Mouse (Mus musculus): ENCODE results near the gene Gm20388. TPM values are rescaled to one million over a fixed set of nuclear protein-coding genes. Genes with fewer than 3 reads are reported as not detected.

Gm20388 gene
- polyA plus RNA-seq, 1 experiment from 2014 or later = not detected

- Histone ChIP-seq H3K4me1 (replicated peaks) (no peaks in the 10 kb centered on the region), H3K36me3 (no peaks in the 10 kb centered on the region), H3K4me2 (no peak overlapping the region), H3K27ac (no peak overlapping the region), H3K27me3 (no peaks in the 10 kb centered on the region), H3K4me3 (no peak overlapping the region), H3K9ac (no peak overlapping the region), H3K9me3 (replicated peaks) (no peaks in the 10 kb centered on the region)
- 58% methylated on average over 12 of the region's 12 CpGs for WGBS
- ATAC-seq (replicated peaks; ENCODE audit: insufficient number of reproducible peaks, insufficient read depth, low FRiP score, low read depth) = no peak
Observed at GRCm38 (mm10) chr8:122593240-122593639, 2682.6 kb downstream of the Gm20388 start.

- Histone ChIP-seq H3K36me3 (no peaks in the 10 kb centered on the region), H3K9ac (no peak overlapping the region), H3K27me3 (no peaks in the 10 kb centered on the region), H3K4me2 (no peak overlapping the region), H3K4me1 (replicated peaks) (no peaks in the 10 kb centered on the region), H3K27ac (no peak overlapping the region), H3K9me3 (replicated peaks) (no peaks in the 10 kb centered on the region), H3K4me3 (no peak overlapping the region)
- 73% methylated on average over 19 of the region's 19 CpGs for WGBS
- no peak for ATAC-seq (replicated peaks; ENCODE audit: insufficient number of reproducible peaks, insufficient read depth, low FRiP score, low read depth)
Observed at GRCm38 (mm10) chr8:122593783-122594507, 2683.3 kb downstream of the Gm20388 start.

- Histone ChIP-seq H3K9me3 (replicated peaks) (no peaks in the 10 kb centered on the region), H3K27ac (no peak overlapping the region), H3K4me3 (no peak overlapping the region), H3K4me2 (no peak overlapping the region), H3K36me3 (no peaks in the 10 kb centered on the region), H3K9ac (no peak overlapping the region), H3K27me3 (no peaks in the 10 kb centered on the region), H3K4me1 (replicated peaks) (no peaks in the 10 kb centered on the region)
- WGBS = 54% methylated on average over 4 of the region's 4 CpGs
- no peak for ATAC-seq (replicated peaks; ENCODE audit: insufficient number of reproducible peaks, insufficient read depth, low FRiP score, low read depth)
Observed at GRCm38 (mm10) chr8:122596031-122596430, 2685.4 kb downstream of the Gm20388 start.

GRCm38 (mm10) chr8:122600666-122601065, 2690.0 kb downstream of the Gm20388 start:
- Histone ChIP-seq H3K9me3 (replicated peaks) (no peaks in the 10 kb centered on the region), H3K4me1 (replicated peaks) (peaks cover 12% of the 10 kb centered on the region), H3K27me3 (no peaks in the 10 kb centered on the region), H3K9ac (no peak overlapping the region), H3K4me3 (no peak overlapping the region), H3K27ac (no peak overlapping the region), H3K4me2 (no peak overlapping the region), H3K36me3 (no peaks in the 10 kb centered on the region)
- 90% methylated on average over 9 of the region's 9 CpGs for WGBS
- ATAC-seq (replicated peaks; ENCODE audit: insufficient number of reproducible peaks, insufficient read depth, low FRiP score, low read depth) = no peak

GRCm38 (mm10) chr8:122604640-122605039, 2694.0 kb downstream of the Gm20388 start:
- no peaks in the 10 kb centered on the region for H3K27me3 ChIP-seq
- WGBS = 38% methylated on average over 1 of the region's 1 CpGs
- H3K9ac ChIP-seq = no peak overlapping the region
- no peaks in the 10 kb centered on the region for H3K9me3 ChIP-seq (replicated peaks)
- 0 out of 2 replicates have a peak overlapping the region, but pooled peaks have one; percentile 21 for H3K4me2 ChIP-seq
- peaks cover 12% of the 10 kb centered on the region for H3K4me1 ChIP-seq (replicated peaks)
- peak overlapping the region; percentile 47; the same call in 1 of the 2 replicates for H3K27ac ChIP-seq
- H3K36me3 ChIP-seq = no peaks in the 10 kb centered on the region
- H3K4me3 ChIP-seq = no peak overlapping the region
- no peak for ATAC-seq (replicated peaks; ENCODE audit: insufficient number of reproducible peaks, insufficient read depth, low FRiP score, low read depth)

GRCm38 (mm10) chr8:122605367-122605766, 2694.7 kb downstream of the Gm20388 start:
- H3K4me1 ChIP-seq (replicated peaks) = peaks cover 17% of the 10 kb centered on the region
- ATAC-seq (replicated peaks; ENCODE audit: insufficient number of reproducible peaks, insufficient read depth, low FRiP score, low read depth) = no peak
- peak overlapping the region; percentile 47; the same call in 1 of the 2 replicates for H3K27ac ChIP-seq
- H3K4me2 ChIP-seq = peak overlapping the region; percentile 21; the same call in 1 of the 2 replicates
- no peak overlapping the region for H3K9ac ChIP-seq
- WGBS = 54% methylated on average over 4 of the region's 4 CpGs
- H3K27me3 ChIP-seq = no peaks in the 10 kb centered on the region
- no peaks in the 10 kb centered on the region for H3K9me3 ChIP-seq (replicated peaks)
- H3K36me3 ChIP-seq = no peaks in the 10 kb centered on the region
- H3K4me3 ChIP-seq = no peak overlapping the region

GRCm38 (mm10) chr8:122606810-122607209, 2696.2 kb downstream of the Gm20388 start:
- Histone ChIP-seq H3K9ac (no peak overlapping the region), H3K4me2 (no peak overlapping the region), H3K36me3 (no peaks in the 10 kb centered on the region), H3K27me3 (no peaks in the 10 kb centered on the region), H3K4me3 (no peak overlapping the region), H3K9me3 (replicated peaks) (no peaks in the 10 kb centered on the region), H3K27ac (no peak overlapping the region), H3K4me1 (replicated peaks) (peaks cover 24% of the 10 kb centered on the region)
- 86% methylated on average over 11 of the region's 12 CpGs for WGBS
- ATAC-seq (replicated peaks; ENCODE audit: insufficient number of reproducible peaks, insufficient read depth, low FRiP score, low read depth) = no peak

GRCm38 (mm10) chr8:122610209-122610608, 2699.6 kb downstream of the Gm20388 start:
- no peak overlapping the region for H3K9ac ChIP-seq
- no peak overlapping the region for H3K4me3 ChIP-seq
- no peaks in the 10 kb centered on the region for H3K27me3 ChIP-seq
- H3K27ac ChIP-seq = peak overlapping the region; percentile 4; the same call in 1 of the 2 replicates
- H3K4me2 ChIP-seq = peak overlapping the region; percentile 96
- H3K4me1 ChIP-seq (replicated peaks) = peaks cover 26% of the 10 kb centered on the region
- H3K36me3 ChIP-seq = 0 out of 2 replicates have a peak, but pooled peaks cover 3% of the 10 kb centered on the region
- no peaks in the 10 kb centered on the region for H3K9me3 ChIP-seq (replicated peaks)
- 57% methylated on average over 4 of the region's 4 CpGs for WGBS
- ATAC-seq (replicated peaks; ENCODE audit: insufficient number of reproducible peaks, insufficient read depth, low FRiP score, low read depth) = no peak

- Histone ChIP-seq H3K4me3 (peak overlapping the region; percentile 84), H3K4me2 (peak overlapping the region; percentile 96), H3K36me3 (0 out of 2 replicates have a peak, but pooled peaks cover 3% of the 10 kb centered on the region), H3K27me3 (no peaks in the 10 kb centered on the region), H3K4me1 (replicated peaks) (peaks cover 23% of the 10 kb centered on the region), H3K9me3 (replicated peaks) (no peaks in the 10 kb centered on the region), H3K9ac (peak overlapping the region; percentile 74), H3K27ac (peak overlapping the region; percentile 83)
- no peak; the same call in 1 of the 2 replicates for ATAC-seq (replicated peaks; ENCODE audit: insufficient number of reproducible peaks, insufficient read depth, low FRiP score, low read depth)
- WGBS = 2% methylated on average over 20 of the region's 20 CpGs
Observed at GRCm38 (mm10) chr8:122610612-122611277, 2700.1 kb downstream of the Gm20388 start.

GRCm38 (mm10) chr8:122611295-122612133, 2700.9 kb downstream of the Gm20388 start, which contains the start of the genes Galns and Trappc2l:
TSS of gene Galns (minus strand) at chr8:122611463.
TSS of gene Trappc2l (plus strand) at chr8:122611640.
- Histone ChIP-seq H3K4me3 (peak within 1 kb of the TSS; percentile 84), H3K9ac (peak within 1 kb of the TSS; percentile 74), H3K4me2 (peak within 1 kb of the TSS; percentile 96), H3K27ac (peak within 1 kb of the TSS; percentile 83), H3K36me3 (0 out of 2 replicates have a peak, but pooled peaks cover 3% of the 10 kb centered on the region), H3K9me3 (replicated peaks) (no peaks in the 10 kb centered on the region), H3K4me1 (replicated peaks) (peaks cover 30% of the 10 kb centered on the region), H3K27me3 (no peaks in the 10 kb centered on the region)
- WGBS = under 1% methylated on average over 57 of the region's 57 CpGs
- ATAC-seq (replicated peaks; ENCODE audit: insufficient number of reproducible peaks, insufficient read depth, low FRiP score, low read depth) = peak; percentile 99
